Mouse (Mus musculus) frontal cortex, postnatal 10 days (tissue): Measurements from ENCODE around the gene Cacna2d1.

ENCODE experiments used
- DNase-seq, 2 experiments: peaks; one replicate each; pipeline ENCODE4 v3.0.0; 2022; ENCODE audit warnings: low spot score in 2 of 2, mixed read lengths in 1 of 2

The Cacna2d1 gene

GRCm38 (mm10) chr5:16155375-16156284, 221.1 kb downstream of the Cacna2d1 start:
- no peak for DNase-seq

GRCm38 (mm10) chr5:16163270-16163669, 228.8 kb downstream of the Cacna2d1 start:
- DNase-seq, result no peak

DNA sequence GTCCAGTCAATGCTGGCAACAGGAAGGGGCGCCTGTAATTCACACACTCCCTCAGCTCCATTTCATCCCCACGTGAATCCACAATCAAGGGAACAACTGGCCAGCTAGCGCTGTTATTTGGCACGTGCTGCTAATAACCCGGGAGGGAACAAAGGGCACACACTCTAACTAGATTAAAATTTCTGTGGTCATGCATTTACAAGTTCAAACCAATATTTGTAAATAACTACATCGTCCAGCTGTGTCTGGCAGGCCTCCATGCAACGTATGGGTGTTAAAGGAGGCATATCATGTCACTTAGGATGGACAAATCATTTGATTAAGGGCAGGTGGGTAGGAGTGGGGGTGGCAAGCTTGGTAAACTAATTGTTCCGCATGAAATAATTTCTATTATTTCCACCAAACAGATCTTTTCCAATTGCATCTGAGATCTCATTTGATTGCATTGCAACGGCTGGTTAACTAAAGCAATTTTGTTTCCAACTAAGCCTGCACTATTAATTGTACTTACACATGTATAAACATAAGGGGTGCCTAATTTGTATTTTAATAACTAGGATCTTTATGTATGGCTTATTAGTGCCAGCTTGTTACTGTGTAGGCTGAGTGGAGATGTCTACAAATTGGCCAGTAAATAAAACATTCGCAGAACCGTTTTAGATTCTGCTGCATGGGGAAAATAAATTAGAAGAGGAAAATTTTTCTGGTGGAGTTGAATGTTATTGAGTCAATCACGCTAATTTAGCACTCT, 231.8 kb downstream of the Cacna2d1 start:
- DNase-seq, result no peak

GRCm38 (mm10) chr5:16166868-16167267, 232.4 kb downstream of the Cacna2d1 start:
- no peak for DNase-seq

DNA sequence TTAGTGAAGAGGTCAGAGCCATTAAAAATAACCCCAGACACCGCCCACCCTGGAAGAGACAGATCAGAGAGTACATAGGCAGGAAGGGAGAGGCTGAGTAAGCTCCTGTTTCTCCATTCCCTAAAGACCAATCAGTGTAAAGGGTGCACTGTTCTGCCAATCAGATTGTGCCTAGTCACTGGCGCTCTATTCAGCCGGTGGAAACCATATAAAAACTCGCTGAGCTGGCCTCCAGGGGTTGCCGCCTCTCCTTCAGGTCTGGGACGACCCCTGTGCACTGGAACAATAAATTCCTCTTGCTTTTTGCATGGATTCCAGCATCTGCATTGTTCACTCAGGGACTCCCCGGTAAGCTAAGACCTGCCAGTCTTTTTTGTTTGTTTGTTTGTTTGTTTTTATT, 246.6 kb downstream of the Cacna2d1 start:
- DNase-seq, result no peak

GRCm38 (mm10) chr5:16184064-16184463, 249.6 kb downstream of the Cacna2d1 start:
- no peak for DNase-seq

GRCm38 (mm10) chr5:16187931-16188330, 253.4 kb downstream of the Cacna2d1 start:
- DNase-seq, result no peak

GRCm38 (mm10) chr5:16189878-16190277, 255.4 kb downstream of the Cacna2d1 start:
- no peak for DNase-seq

- DNase-seq, result no peak
These were observed 256.7 kb downstream of the Cacna2d1 start for GRCm38 (mm10) chr5:16191165-16191564.

- DNase-seq, result no peak
These were observed 265.3 kb downstream of the Cacna2d1 start for GRCm38 (mm10) chr5:16199816-16200215.

GRCm38 (mm10) chr5:16221960-16222359, 287.5 kb downstream of the Cacna2d1 start:
- no peak for DNase-seq

- DNase-seq, result no peak
These were observed 290.9 kb downstream of the Cacna2d1 start for GRCm38 (mm10) chr5:16225359-16225758.

DNA sequence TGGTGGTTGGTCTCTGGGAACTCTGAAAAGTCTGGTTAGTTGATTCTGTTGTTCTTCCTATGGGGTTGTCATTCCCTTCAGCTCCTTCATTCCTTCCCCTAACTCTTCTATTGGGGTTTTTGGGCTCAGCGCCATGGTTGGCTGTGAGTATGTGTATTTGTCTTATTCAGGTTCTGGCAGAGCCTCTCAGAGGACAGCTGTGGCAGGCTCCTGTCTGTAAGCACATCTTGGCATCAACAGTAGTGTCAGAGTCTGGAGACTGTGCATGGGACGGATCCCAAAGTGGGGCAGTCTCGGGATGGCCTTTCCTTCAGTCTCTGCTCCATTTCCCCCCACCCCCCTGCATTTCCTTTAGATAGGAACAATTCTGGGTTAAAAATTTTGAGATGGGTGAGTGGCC, 294.9 kb downstream of the Cacna2d1 start:
- no peak for DNase-seq

- no peak for DNase-seq
These were observed 297.0 kb downstream of the Cacna2d1 start for GRCm38 (mm10) chr5:16231477-16231876.

DNA sequence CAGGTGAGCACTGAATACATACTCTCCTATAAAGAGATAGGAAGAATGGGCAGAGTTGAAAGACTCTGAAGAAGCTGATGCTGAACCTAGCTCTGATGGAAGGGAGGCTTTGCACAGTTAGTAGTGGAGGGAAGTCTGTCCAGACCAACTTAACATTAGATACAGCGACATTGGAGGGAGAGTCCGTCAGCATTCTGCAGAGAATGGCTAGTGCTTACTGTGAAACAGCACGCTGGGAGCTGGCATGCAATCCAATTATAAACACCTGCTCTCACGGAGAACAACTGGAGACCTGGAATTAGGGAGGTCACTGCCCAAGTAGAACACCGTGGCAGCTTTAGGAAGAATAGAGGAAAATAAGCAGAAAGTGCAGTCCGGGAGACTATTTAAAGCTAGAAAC, 300.4 kb downstream of the Cacna2d1 start:
- DNase-seq, result no peak

DNA sequence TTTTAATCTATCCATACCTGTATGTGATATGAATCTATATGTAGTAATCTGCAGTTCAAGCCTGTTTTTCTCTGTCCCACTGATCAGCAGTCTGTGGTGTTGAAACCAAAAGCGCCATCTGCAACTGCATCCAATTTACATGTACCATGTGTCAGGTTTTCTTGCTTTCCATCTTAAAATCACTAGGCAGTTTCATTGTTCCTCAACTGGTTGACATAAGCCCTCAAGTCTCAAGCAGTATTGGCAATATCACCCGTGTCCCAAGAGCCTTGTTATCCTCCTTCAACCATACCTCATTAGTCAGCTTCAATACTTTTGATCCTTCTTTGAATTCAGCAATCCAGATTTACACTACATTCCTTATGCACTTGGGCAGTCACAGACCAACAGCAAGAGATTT, 301.4 kb downstream of the Cacna2d1 start:
- no peak for DNase-seq

DNA sequence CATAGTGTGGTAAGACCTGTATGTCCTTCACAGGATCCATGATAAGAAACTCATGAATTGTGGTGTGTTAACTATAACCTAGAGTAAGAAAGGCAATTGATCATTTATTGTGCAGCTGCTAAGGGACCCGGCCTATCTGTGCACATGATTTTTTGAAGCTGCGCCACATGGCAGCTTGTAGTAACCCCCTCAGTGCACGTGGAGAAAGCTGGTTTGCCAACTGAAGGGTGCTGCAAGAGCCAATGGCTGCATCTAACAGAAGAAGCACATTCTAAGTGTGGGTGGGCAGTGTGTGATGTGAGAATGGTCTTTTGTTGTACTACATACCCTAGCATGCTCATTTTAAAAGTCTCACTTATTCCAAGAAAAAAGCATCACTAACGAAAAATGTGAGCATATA, 302.1 kb downstream of the Cacna2d1 start:
- DNase-seq, result no peak

DNA sequence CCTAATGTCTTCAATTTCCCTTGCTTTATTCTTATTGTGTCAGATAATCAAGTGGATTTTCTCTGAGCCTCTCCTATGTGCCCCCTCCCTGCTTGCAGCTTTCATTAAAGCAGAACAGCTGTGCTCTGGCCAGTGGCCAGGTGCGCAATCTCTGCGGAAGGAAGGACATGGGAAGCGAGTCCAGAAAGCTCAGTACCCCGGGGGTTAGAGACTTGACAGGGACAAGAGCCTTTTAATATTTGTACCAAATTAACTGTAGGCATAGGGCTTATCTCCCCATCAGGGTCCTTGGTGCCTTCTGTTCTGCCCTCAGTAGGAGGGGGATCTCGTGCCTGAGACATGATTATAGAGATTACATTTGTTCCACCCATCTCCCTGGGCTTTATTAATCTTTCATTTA, 303.5 kb downstream of the Cacna2d1 start:
- DNase-seq, result no peak

DNA sequence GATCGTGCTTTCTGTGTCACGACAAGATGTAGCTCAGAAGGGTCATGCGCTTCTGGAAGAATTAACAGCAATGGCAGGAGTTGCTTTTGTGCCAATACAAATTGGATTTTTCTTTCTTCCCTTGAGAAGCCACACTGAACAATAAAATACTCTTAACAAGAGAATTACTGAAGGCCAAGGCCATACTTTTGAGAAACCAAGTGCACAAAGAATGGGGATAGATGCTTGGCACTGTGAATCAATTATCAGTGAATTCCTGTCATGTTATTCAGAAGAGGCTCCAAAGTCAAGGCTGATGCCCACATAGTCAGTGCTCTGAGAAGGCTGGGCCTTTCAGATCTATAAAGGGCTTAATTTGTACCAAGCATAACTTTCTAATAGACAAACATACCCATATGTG, 305.8 kb downstream of the Cacna2d1 start:
- no peak for DNase-seq

DNA sequence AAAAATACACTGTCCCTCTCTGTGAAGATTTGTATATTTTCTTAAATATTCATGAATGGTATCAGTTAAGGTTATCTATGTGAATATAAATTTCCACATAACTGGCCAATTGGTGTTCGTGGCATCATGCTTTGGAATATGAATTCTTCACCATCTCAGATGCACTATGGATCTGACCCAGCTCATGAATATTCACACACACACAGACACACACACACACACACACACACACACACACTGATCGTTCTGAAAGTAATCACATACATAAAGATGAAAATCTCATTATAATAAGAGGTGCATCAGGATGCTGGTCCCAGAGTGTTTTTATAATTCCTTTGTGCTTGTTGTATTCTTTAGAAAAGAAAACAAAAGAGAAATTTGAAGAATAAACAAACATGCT, 309.1 kb downstream of the Cacna2d1 start:
- DNase-seq, result no peak

GRCm38 (mm10) chr5:16252738-16253513, 318.4 kb downstream of the Cacna2d1 start:
- DNase-seq, result no peak

GRCm38 (mm10) chr5:16253768-16254167, 319.3 kb downstream of the Cacna2d1 start:
- no peak for DNase-seq
